Mouse (Mus musculus) mesoderm, embryonic 11.5 days (tissue): ENCODE data around the gene Lnpep.

Source experiments
- DNase-seq: peaks from one replicate; pipeline ENCODE4 v3.0.0-alpha.2; 2012; ENCODE audit warnings: low read depth, low spot score

Lnpep gene

DNA sequence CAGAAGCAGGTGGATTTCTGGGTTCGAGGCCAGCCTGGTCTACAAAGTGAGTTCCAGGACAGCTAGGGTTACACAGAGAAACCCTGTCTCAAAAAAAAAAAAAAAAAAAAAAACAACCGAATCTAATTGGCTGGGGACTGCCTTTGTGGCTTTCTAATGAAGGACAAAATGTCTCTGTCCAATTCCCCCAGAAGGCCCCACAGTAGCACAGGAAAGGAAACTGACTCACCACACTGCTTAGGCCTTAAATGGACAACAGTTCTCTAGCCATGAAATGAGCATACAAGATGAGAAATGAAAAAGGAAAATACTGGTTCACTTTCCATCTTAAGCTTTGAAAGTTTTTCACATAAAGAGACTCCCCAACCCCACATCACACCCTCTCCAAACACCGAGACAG lies 15.3 kb downstream of the Lnpep start:
- DNase-seq, result no peak

DNA sequence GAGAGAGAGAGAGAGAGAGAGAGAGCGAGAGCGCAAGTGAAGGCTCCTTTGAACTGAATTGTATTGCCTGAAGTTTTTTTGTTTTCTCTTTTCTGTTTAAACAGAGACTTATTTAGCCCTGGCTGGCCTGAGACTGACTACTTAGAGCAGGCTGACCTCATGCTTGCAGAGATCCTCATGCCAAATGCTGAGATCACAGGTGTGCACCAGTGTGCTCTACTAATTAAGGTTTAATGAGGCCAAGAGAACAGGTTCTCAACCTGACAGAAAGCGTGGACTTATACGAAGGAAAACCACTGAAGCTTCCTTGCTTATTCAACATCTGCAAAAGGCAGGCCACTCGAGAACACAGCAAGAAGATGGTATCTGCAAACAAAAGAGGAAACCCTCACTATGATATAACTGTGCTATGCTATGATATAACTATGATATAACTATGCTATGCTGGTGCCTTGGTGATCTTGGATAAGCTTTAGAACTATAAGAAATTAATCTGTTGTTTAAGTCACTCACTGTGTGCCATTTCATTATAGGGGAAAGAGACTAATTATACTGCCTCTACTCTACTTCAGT lies 16.3 kb downstream of the Lnpep start:
- no peak for DNase-seq

DNA sequence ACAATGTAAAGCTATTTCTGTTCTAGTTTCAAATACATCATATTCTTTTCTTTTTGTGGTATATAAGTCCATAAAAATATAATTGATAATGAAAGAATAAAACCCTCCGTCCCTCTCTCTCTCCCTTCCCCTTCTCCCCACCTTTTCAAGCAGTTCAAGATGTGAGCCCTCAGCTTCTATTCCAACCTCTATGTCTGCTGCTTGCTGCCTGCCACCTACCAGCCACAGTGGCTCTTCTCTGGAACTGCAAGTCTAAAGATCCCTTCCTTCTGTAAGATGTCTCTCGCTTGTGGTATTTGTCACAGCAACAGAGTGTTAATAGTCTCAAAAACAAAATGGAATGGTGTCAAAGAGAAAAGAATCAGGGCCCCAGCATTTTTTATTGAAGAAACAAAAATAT lies 20.3 kb downstream of the Lnpep start:
- DNase-seq, result no peak

DNA sequence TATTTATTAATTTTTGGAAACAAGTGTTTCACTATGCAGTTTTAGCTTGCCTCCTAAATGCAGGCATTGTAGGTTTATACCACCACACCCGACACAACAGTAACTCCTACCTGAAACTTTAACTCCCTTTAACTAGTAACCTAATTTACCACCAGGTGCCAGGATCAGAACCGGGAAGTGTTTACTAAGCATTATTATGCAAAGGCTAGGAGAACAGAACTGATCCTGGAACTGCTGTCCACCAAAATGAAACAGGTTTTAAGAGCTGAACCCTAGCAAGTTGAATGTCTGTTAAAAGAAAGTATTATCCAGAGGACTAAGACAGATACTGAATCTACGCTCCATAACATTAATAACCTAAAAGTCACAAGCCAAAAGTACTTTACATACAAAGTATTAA lies 21.2 kb downstream of the Lnpep start:
- DNase-seq, result no peak

DNA sequence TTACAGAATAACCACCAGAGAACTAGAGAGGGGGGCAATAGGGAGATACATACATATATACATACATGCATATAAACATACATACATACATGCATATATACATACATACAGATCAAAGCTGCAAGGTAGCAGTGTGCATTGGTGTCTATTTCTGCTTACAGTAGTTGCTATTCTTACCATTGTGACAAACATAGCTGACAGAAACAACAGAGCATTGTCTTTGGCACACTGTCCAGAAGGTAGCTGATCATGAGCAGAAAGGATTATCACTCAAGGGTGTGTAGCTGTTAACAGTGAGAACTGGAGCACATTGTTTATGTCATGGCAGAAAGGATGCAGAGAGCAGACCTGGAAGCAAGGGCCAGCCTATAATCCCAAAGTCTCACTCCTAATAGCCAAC lies 22.1 kb downstream of the Lnpep start:
- no peak for DNase-seq

DNA sequence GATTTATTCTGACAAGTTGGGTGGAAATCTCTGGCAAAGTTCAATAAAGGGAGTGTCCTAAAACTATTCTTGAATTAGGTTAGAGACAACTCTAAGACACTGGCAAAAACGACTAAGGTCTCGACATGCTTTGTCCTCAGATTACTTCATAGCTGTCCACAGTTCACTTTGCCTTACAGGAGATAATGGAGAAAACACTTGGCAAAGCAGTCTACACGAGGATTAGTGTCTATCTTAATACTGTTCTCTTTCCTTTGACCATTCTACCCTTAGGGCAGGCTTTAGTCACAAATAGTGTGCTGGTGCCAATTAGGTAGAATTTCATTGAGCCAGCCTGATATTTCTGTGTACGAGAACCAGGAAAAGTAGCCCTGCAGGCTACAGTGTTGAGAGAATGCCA lies 22.5 kb downstream of the Lnpep start:
- no peak for DNase-seq

DNA sequence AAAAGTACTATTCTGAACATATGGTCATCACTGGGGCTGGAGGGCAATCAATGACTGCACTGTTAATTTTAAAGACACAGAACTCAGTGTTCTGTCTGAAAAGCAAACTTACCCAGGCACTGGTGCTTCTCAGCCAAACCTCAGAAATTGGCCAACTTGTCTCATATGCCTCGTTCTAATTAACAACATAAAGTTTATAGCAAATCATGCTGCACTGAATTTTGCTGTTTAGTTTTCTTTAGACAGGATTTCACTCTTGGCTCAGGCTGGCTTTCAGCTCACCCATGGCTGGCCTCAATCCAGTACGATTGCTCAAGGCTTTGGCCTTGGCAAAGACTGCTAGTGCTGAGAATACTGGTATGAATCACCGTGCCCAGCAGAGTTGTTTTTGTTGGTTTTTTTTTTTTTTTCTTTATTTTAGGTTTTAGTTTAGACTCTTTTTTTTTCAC lies 24.0 kb downstream of the Lnpep start:
- no peak for DNase-seq

DNA sequence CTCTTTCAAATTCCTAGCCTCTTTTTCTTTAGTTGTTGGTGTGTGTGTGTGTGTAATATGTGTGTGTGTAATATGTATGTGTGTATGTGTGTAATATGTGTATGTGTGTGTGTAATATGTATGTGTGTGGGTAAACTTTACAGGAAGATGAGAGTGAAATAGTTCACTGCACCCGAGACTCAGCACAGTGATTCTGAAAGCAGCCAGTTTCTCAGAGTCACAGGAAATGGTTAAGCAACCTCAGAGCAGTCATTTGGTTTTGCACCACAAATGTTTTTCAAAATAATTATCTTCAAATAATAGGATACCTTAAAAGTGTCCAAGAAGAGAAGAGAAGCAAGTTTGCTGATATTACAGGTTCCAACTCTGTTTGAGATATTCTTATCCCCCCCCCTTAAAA lies 24.8 kb downstream of the Lnpep start:
- no peak for DNase-seq

DNA sequence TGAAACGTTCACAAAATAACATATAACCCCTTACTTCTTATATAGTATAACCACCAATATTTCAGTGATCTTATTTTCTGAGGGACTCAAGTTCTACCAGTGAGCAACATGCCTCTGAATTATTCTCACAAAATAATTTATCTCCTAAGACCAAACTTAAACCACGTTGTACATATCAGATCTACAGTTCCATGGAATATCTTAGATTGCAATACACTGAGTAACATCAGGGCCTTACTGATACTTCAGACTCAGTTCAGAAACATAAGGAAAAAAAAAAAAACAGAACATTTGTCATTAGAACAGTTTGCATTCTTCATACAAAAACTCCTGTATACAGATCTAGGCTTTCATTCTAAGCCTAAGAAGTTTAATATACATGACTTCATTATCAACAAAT lies 26.5 kb downstream of the Lnpep start:
- DNase-seq, result no peak

DNA sequence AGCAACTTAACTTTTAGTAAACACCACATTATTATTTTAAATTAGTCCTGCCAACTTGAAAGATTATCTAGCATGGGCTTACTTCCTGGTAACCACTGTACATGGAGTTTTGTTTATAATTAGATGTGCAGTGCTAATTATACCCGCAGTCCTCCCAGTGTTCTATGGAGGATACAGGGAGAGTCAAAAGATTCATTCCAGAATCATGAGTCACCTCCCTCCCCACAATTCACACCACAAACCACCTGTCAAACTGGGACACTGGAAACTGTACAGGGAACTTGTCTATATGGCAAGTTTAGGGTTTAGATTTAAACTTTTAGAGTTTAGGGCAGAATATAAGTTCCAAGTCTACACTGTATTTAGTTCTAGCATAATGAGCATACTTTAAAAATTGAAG lies 31.9 kb downstream of the Lnpep start:
- no peak for DNase-seq

DNA sequence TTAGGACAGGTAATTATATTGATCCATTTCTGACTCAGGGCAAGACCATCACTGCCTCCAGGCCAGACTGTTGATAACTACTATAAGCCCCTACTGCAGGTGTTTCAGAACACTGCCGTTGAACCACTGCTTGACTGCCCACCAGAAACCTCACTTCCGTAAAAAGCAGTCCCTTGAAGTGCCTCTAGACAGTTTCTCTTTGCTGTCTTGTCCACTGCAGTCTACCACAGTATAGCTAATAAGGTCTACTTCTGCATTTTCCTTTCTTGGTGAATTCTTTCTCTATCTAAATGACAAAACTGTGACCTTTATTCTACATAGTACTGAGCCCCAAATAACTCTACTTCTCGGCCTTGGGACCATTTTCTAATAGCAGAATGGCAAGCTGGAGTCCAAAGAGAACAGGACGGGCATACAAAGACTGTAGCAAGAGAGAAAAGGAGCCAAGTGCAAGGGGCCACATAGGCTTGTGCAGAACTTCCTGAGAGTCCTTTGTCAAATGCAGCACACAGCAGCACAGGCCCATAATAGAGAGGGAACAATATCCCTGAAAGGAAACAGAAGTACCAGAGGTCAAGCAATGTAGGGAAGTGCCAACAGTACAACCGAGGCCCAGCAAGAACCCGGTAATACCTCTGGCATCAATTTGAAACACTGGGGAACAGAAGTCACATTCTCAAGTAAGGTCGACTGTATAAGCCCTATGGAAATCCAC lies 37.4 kb downstream of the Lnpep start:
- DNase-seq, result no peak

DNA sequence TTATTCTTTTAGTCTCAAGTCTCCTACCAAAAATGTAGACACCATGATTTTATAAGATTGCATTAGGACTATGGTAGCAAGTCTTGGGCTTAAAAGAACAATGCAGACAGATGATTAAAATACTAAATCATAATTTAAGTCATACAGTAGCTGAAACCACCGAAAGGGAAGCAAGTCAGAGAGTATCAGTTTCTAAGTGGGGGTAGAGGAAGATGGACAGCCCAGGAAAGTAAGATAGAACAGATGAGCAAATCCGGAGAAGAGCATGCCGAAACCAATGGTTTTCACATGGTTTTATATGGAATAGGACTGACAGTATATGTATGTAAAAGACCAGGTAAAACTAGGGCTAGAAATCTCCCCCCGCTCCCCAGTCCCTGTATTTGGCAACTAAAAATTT lies 39.7 kb downstream of the Lnpep start:
- no peak for DNase-seq

DNA sequence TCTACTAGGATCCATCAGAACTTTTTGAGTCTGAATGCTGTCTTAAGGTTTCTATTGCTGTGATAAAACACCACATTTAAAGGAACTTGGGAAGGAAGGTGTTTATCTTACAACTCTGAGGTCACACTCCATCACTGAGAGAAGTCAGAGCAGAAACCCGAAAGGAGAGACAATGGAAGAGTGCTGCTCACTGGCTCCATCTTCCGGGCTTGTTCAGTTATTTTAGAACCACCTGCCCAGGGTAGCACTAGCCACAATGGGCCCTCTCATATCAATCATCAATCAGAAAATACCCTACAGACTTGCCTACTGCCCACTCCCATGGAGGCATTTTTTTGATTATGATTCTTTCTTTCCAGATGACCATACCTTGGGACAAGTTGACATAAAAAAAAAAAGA lies 41.0 kb downstream of the Lnpep start:
- DNase-seq, result no peak

DNA sequence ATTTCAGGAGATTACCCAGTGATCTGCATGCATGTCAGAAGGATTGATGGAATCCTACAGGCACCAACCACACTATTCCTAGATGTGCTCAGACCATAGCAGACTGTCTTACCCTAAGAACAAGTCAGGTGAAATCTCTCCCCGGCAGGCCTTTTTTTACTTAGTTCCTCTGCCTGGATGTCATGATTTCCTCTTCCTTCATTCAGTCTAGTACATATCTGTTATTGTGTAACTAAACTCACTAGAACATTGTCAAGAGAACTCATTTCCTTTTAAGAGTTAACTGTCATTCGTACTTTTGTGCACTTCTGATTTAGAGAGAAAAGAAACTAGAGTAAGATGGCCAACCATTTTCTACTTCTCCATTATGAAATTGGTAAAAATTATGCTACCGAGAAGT lies 43.6 kb downstream of the Lnpep start:
- DNase-seq, result no peak

DNA sequence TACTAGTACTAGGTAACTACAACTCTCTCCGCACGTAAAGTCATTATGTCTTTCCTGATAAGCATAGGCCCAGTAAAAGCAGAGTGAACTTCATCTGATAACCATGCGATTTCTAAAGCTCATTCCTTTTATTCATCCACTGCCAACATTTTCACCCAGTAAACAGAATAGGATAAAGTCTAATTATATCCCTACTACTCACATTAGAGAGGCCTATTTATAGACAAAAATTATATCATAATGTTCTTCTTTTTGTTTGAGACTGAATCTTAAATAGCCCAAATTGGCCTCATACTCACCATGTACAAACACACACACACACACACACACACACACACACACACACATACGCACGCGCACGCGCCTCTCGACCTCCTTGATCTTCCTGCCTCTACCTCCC lies 48.5 kb downstream of the Lnpep start:
- DNase-seq, result no peak

DNA sequence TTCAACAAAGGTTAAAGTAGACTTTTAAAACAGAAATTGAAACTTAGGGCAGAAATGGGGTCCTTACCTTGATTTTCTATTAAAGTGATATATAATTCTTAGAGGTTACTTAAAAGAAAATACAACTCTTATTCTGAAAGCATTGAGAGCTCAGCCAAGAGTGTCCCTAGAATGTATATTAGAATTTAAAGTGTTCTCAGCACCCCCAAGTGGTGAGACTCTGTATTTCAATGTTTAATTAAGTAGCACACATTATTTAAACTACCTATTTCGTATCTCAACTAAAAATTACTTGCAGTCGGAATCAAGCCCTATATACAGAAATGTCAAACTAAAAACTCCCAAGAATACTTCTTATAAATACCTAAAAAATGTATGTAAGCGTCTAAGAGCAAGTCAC lies 57.8 kb downstream of the Lnpep start:
- DNase-seq, result peak; percentile 56

DNA sequence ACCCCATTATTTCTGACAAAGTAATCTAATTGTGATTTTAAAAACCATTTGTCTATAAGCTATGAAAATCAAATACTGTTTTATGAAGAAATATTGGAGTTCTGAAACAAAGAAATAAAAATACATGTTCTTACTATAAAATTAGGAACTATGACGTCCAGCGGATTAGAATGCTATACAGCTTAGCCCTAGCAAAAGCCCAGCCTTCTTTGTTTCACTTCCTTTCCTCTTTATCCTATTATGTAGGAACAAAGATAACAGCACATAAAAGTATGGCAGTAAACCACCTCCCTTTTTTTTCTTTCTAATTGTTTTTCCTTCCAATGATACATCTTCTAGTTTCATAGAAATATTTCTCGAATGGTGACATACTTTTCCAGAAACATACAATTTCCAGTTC lies 75.9 kb downstream of the Lnpep start:
- DNase-seq, result no peak

DNA sequence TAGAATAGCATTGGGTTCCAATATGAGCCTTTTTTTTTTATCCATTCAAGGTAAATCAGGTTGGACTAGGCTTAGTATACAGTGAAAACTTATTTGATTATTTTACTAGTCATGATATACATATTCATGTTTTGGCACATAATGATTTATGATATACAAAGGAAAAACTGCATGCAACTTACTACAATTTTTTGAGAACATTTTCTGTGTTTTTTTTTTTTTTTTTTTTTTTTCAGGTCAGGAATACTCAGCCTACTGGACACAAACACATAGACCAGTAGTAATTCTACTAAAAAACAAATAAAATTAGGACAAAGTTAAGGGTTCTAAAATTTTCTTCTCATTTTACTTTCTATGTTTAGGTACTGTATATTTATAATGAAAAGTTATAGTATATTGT lies 93.5 kb downstream of the Lnpep start:
- no peak for DNase-seq

DNA sequence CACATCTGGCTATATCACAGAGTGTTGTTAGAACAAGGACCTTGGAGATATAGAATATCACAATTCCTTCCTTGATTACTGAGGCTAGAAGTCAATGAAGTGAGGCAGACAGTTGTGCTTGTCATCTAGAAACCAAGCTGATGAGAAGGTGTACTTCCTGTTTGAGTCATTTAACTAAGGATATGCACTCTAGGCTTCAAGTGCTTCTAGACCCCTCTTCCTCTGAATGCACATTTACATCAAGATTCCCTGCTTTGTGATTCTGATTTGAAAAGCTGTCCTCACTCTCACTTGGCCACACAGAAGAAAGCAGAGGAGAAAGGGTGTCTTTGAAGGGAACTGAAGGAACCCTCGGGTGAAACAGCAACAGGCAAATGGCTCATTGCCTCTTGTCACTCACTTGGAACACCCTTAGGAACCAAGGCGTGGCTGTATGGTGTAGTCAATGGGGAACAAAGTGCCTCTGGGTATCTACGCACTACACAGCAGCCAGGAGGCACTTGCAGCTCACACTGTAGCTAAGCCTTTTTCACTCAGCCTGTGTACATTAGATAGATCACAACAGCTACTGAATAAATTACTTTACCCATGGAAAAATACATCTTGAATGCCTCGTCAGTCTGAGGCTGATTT lies 108.3 kb downstream of the Lnpep start:
- DNase-seq, result no peak

DNA sequence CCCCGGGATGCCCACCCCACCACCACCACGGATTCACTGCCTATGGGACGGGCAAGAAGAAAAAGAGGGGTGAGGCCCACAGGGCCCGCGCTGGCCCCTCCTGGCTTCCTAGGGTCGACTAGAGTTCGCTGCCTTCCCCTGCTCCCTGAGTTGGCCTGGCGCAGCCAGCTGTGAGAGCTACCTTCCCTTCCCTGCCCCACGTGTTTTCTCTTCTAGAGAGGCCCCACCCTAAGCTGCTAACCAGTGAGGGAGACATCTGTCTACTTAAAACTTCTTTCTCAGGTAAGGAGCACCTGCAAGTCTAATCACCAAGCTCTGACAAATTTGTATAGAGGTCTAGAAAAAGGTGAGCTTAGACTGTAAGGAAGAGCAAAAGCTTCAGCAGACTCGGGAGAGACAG lies 118.2 kb downstream of the Lnpep start:
- DNase-seq, result no peak

DNA sequence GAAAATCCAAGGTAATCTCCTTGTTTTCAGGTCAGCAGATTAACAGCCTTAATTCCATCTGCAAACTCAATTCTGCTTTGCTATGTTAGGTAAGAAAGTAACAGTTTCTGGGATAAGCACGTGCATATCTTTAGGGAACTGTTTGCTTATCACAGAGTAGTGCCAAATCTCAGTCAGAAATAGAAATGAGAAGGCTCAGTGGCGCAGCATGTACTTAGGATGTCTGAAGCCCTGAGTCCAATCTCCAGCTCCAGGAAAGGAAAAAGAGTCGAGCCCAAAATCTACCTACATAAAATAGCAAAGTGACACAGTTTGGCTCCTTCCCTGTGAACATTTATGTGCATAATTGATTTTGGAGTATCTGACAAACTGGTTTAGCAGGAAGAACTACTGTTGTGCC lies 125.6 kb downstream of the Lnpep start:
- DNase-seq, result no peak

DNA sequence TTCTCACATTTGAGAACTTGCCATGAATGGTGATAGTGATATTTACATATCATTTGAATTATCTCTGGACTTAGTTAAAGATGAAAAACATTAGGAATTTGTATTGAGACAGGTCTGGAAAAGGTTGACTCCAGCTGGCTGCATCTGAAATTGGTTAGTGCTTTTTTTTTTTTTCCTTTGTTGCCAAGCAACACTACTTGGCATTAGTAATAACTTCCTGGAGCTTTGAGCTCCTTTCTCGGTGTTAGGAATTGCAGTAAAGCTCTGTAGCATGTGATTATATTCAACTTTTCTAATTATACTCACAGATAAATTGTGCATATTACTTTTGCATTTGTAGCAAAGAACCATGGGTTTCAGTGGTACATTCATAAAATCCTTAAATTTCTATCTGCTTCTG lies 126.0 kb downstream of the Lnpep start:
- no peak for DNase-seq

DNA sequence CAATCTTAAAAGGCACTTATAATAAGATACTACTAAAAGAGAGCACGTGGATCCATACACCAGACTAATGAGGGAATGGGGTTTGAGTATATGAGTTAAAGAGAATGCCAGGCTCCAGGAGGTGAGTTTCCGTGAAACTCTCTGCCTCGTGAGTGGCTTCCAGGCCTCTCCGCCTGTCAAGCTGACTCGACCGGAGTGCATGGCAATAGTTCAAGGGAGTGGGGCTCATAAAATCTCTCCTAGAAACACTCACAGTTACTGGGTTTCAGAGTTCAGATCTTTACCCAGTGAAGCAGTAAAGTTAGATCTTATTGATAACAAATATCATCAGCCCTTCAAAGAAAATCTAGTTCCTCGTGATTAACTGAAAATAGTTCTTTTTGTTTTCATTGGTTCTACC lies 128.1 kb downstream of the Lnpep start:
- DNase-seq, result no peak
